Mouse (Mus musculus) neutrophil, adult 65 days (primary cell): ENCODE data around the gene Ctnnal1. TPM values are rescaled to one million over a fixed set of nuclear protein-coding genes. Genes with fewer than 3 reads are reported as not detected.

Source experiments
- total RNA-seq: library from RNA; stranded (reverse); gene quantifications from 2 replicates; pipeline ENCODE4 v1.2.4, GENCODE M21; 2023

Gene Ctnnal1
- 0.73 and 1.2 TPM in 2 replicates for total RNA-seq

DNA sequence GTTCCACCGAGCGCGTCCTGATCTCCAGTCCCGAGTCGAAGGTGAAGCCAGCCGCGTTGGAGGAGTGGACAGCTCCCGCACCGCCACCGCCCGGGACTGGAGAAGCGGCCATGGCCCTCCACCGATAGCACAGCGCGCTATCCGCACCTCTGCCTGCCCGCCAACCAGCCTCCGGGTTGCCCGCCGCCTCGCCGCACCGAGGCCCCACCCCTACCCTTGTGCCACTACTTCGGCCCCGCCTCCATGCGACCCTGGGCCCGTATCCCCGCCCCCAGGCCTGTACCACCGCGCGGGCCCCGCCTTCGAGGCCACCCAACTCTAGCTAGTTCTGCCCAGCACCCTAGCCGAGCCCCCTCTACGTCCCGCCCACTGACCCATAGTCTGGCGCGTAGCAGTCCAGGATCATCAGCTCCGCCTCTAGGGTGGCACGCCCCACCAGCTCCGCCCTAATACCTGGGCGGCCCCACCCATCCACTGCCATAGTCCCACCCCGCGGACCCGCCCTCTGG, at the start of gene Ctnnal1:
Ctnnal1 (minus strand) TSS at position 186 of the 509 bp plus-strand sequence.

GRCm38 (mm10) chr4:56801907-56802668, 62.9 kb downstream of the Ctnnal1 start, which contains the start of the genes Elp1 and Fam206a:
Elp1 (minus strand) TSS chr4:56802331.
Fam206a (plus strand) TSS chr4:56802345.

Other genes starting within 250 kb of the Ctnnal1 start
- not detected in 2 replicates for gene Gm26657, start 125.1 kb downstream of the Ctnnal1 start, total RNA-seq
- gene Actl7b, start 123.7 kb downstream of the Ctnnal1 start, total RNA-seq, result 3.7 and 4.0 TPM in 2 replicates
- not detected in 2 replicates for gene Actl7a, start 121.8 kb downstream of the Ctnnal1 start, total RNA-seq
- 73.3 and 87.3 TPM in 2 replicates for gene Elp1, start 62.9 kb downstream of the Ctnnal1 start, total RNA-seq
- gene Fam206a, start 62.8 kb downstream of the Ctnnal1 start, total RNA-seq, result 4.6 and 5.1 TPM in 2 replicates
- 17.5 and 22.0 TPM in 2 replicates for gene Tmem245, start 82.2 kb upstream of the Ctnnal1 start, total RNA-seq
- not detected in 2 replicates for gene Frrs1l, start 125.2 kb upstream of the Ctnnal1 start, total RNA-seq